Mouse (Mus musculus) C2C12 (cell line): ENCODE measurements at regions not wholly inside any gene's neighbourhood (a gene's known extent, or its start where the extent isn't known, plus 50 kb on each side); places are given as distances from the start of the nearest gene placed in this dataset.
"Not testable (repeated sequence)": the region's sequence is repeated elsewhere in the genome, so short reads cannot be mapped to it uniquely, and the experiment has no call there.

ENCODE experiments used
- H3K27me3 ChIP-seq: one replicate; pipeline ENCODE4 v1.6.1; 2011; ENCODE audit not compliant: control insufficient read depth, insufficient read depth, insufficient read length
- H3K36me3 ChIP-seq: one replicate; pipeline ENCODE4 v1.6.1; 2011; ENCODE audit not compliant: control insufficient read depth, insufficient read depth
- H3K4me3 ChIP-seq: one replicate; pipeline ENCODE4 v1.5.1; 2011; ENCODE audit warnings: mild to moderate bottlenecking, control low read depth; ENCODE audit not compliant: poor library complexity, insufficient read depth, severe bottlenecking
- H3K79me2 ChIP-seq: one replicate; pipeline ENCODE4 v1.6.1; 2011; ENCODE audit not compliant: control insufficient read depth, insufficient read depth
- H3K79me3 ChIP-seq: one replicate; pipeline ENCODE4 v1.6.1; 2011; ENCODE audit warnings: low read depth, control low read depth
- H3ac ChIP-seq: one replicate; pipeline ENCODE3; 2011; ENCODE audit warnings: low read depth; ENCODE audit not compliant: control insufficient read depth, insufficient read length
- CEBPB ChIP-seq: IDR thresholded peaks from one replicate; pipeline ENCODE4 v1.6.1; 2011; ENCODE audit warnings: low read depth, mild to moderate bottlenecking, control low read depth, moderate library complexity
- CTCF ChIP-seq: IDR thresholded peaks from one replicate; pipeline ENCODE4 v1.5.1; 2011; ENCODE audit not compliant: control insufficient read depth, insufficient read depth, insufficient read length
- FOSL1 ChIP-seq: IDR thresholded peaks from one replicate; pipeline ENCODE4 v1.8.0; 2011; ENCODE audit warnings: mild to moderate bottlenecking, low read length; ENCODE audit not compliant: poor library complexity, insufficient read depth, severe bottlenecking
- MAX ChIP-seq: IDR thresholded peaks from one replicate; pipeline ENCODE4 v1.6.1; 2011; ENCODE audit warnings: mild to moderate bottlenecking, control low read depth
- MYOD1 ChIP-seq: IDR thresholded peaks from one replicate; pipeline ENCODE4 v1.6.1; 2011; ENCODE audit warnings: low read depth; ENCODE audit not compliant: control insufficient read depth, insufficient read length
- MYOG ChIP-seq: IDR thresholded peaks from one replicate; pipeline ENCODE4 v1.6.1; 2011; ENCODE audit not compliant: control insufficient read depth, insufficient read length; ENCODE audit errors: extremely low read depth
- USF1 ChIP-seq: IDR thresholded peaks from one replicate; pipeline ENCODE4 v1.6.1; 2011; ENCODE audit warnings: low read depth, mild to moderate bottlenecking, control low read depth, moderate library complexity

DNA sequence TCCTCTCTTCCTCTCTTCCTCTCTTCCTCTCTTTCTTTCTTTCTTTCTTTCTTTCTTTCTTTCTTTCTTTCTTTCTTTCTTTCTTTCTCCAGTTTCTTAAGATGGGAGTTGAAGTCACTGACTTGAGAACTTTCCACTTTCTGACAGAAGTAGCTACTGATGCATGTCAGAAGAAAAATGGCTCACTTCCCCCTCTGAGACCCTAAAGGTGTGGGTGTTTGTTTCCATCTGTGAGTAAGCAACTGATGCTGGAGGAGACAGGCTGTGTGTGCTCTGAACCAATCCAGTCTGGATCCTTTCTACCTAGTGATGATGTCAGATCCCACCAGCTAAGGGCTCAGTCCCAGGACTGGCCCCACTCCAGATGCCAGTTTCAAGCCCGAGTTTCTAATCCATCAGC, 72.5 kb upstream of the Slc1a3 start:
- no peaks in the 10 kb centered on the region for H3K27me3 ChIP-seq
- TF ChIP-seq MYOG (no peak), CTCF (no peak), USF1 (no peak), CEBPB (no peak), FOSL1 (no peak), MYOD1 (no peak), MAX (no peak)
- H3ac ChIP-seq, result no peak overlapping the region
- no peaks in the 10 kb centered on the region for H3K79me3 ChIP-seq
- H3K4me3 ChIP-seq, result no peak overlapping the region
- no peaks in the 10 kb centered on the region for H3K79me2 ChIP-seq
- H3K36me3 ChIP-seq, result no peaks in the 10 kb centered on the region

- no peak overlapping the region for H3K4me3 ChIP-seq
- H3K79me2 ChIP-seq, result no peaks in the 10 kb centered on the region
- H3K27me3 ChIP-seq, result no peaks in the 10 kb centered on the region
- TF ChIP-seq CTCF (no peak), MYOD1 (no peak), USF1 (no peak), MYOG (no peak), FOSL1 (no peak), CEBPB (no peak), MAX (no peak)
- H3K79me3 ChIP-seq, result no peaks in the 10 kb centered on the region
- H3K36me3 ChIP-seq, result no peaks in the 10 kb centered on the region
- no peak overlapping the region for H3ac ChIP-seq
These were observed 71.6 kb upstream of the Slc1a3 start for GRCm38 (mm10) chr15:8782131-8782507.

DNA sequence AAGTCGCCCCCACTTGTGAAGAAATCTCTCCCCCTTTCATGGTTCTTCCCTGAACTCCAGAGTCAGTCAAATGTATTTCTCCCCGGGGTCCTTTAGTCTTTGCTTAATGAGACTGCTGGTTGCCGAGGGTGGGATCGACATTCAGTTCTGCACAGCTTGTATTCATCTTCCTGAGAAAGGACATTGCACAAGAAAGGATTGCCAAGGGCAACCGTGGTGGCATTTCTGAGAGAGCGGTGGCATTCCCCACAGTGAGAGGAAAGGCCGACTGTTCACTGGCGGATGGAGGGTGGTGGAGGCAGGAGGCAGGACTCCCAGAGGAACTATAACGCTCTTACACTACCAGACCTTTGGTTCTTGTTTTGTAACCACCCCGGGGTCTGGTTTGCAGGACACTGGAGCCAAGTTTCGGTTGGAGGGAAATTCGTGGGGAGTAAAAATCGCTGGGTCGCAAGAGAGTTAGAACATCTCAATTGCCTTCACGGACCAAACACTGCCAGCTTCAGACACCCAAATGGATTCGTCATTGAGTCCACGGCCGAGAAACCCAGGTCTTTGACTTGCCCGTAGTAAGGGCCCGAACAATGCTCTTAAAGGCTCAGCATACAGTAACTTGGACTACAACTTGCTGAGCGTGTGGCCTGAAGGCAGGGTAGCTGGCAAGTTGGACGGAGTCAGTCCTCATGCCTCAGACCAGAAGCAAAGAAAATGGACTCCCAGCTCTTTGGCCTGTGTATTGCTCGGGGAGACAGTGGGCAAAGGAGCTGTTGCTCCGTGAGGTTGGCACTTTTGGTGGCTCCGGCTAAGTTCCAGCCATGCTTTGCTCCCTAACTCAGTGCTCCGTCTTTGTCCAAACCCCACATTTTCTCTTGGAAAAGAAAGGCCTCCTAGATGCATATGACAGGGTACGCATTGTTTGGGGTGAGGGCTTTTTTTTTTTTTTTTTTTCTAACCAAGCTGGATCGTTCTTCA, 70.9 kb upstream of the Slc1a3 start:
- no peaks in the 10 kb centered on the region for H3K27me3 ChIP-seq
- H3ac ChIP-seq, result no peak overlapping the region
- no peak overlapping the region for H3K4me3 ChIP-seq
- H3K79me3 ChIP-seq, result no peaks in the 10 kb centered on the region
- TF ChIP-seq CEBPB (no peak), USF1 (no peak), MYOD1 (no peak), FOSL1 (no peak), CTCF (no peak), MAX (no peak)
- H3K79me2 ChIP-seq, result no peaks in the 10 kb centered on the region
- H3K36me3 ChIP-seq, result no peaks in the 10 kb centered on the region

GRCm38 (mm10) chr15:8780371-8780866, 69.9 kb upstream of the Slc1a3 start:
- Histone ChIP-seq H3K27me3 (no peaks in the 10 kb centered on the region), H3K36me3 (no peaks in the 10 kb centered on the region), H3ac (no peak overlapping the region), H3K79me2 (no peaks in the 10 kb centered on the region), H3K79me3 (no peaks in the 10 kb centered on the region), H3K4me3 (no peak overlapping the region)
- TF ChIP-seq MYOG (no peak), MAX (no peak), CTCF (no peak), FOSL1 (no peak), CEBPB (no peak), USF1 (no peak), MYOD1 (no peak)

DNA sequence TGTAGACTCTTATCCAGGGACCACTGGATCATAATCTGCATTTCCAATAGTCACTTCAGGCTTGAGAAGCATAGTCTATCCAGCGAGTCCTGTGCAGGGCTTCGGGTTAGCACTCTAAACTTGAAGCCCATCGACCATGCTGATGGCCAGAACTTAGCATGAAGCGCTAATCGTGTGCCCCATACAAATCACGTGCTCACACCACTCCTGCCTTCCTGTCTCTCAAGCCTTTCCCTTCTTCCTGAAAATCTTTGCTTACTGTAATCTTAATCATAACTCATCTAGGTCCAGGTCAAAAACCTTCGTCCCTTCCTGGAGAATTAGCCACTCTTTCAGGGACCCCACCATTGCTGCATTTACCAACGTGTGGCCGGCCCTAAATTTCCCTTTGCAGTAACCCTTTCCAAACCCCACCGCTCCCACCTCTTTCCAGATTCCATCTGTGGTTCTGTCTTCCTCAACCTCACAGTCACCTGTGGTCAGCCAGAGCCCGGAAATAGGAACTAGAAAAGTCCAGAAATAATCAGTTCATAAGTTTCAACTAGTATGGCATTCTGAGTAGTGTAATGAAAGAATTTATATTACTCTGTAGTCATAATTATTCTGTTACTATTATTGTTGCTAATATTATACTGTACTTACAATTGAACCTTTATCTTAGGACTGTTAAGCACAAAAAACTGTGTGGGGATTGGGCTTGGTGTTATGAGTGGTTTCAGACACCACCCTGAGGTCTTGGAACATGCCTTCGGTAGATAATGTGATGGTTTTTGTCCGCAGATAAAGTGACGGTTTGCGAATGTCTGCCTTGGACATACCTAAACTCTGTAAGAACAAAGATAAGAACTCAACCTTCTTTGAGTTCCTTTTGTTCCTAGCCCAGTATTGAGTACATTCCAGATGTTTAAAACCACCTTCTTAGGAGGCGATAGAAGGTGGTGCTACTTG, 57.3 kb upstream of the Slc1a3 start:
- Histone ChIP-seq H3K36me3 (no peaks in the 10 kb centered on the region), H3K27me3 (no peaks in the 10 kb centered on the region), H3K4me3 (no peak overlapping the region), H3K79me2 (no peaks in the 10 kb centered on the region), H3ac (no peak overlapping the region), H3K79me3 (no peaks in the 10 kb centered on the region)
- TF ChIP-seq MYOD1, result no peak
- TF ChIP-seq CEBPB, result no peak
- no peak for TF ChIP-seq CTCF
- TF ChIP-seq MAX, result no peak
- TF ChIP-seq FOSL1, result no peak
- TF ChIP-seq MYOG, result no peak
- no peak for TF ChIP-seq USF1

GRCm38 (mm10) chr15:8766208-8766607, 55.6 kb upstream of the Slc1a3 start:
- not testable (repeated sequence) for H3K79me3 ChIP-seq, H3K36me3 ChIP-seq, H3K4me3 ChIP-seq, H3ac ChIP-seq, H3K27me3 ChIP-seq, H3K79me2 ChIP-seq
